Mouse (Mus musculus) midbrain, embryonic 13.5 days (tissue): ENCODE measurements at regions not wholly inside any gene's neighbourhood (a gene's known extent, or its start where the extent isn't known, plus 50 kb on each side); places are given as distances from the start of the nearest gene placed in this dataset.

ENCODE experiments used
- ATAC-seq: fragments of 200-750 bp; cut with Nextera tagmentation; 2 replicates; pipeline ENCODE4 v1.8.0; 2017; ENCODE audit warnings: mild to moderate bottlenecking, moderate TSS enrichment, moderate library complexity
- H3K27ac ChIP-seq: fragments of 300-500 bp; sonication (generic); 2 replicates; pipeline ENCODE4 v1.5.1; 2015; ENCODE audit warnings: inconsistent platforms, mild to moderate bottlenecking, moderate library complexity
- H3K27me3 ChIP-seq: fragments of 300-500 bp; sonication (generic); 2 replicates; pipeline ENCODE4 v1.6.1; 2015; ENCODE audit warnings: mild to moderate bottlenecking, inconsistent platforms
- H3K36me3 ChIP-seq: fragments of 300-500 bp; sonication (generic); 2 replicates; pipeline ENCODE4 v1.6.1; 2015; ENCODE audit warnings: mild to moderate bottlenecking, inconsistent platforms
- H3K4me1 ChIP-seq: fragments of 300-500 bp; sonication (generic); replicated peaks from 2 replicates; pipeline ENCODE4 v1.6.1; 2015; ENCODE audit warnings: inconsistent platforms
- H3K4me2 ChIP-seq: fragments of 300-500 bp; sonication (generic); replicated peaks from 2 replicates; pipeline ENCODE4 v1.6.1; 2015; ENCODE audit warnings: moderate library complexity, mild to moderate bottlenecking, inconsistent platforms
- H3K4me3 ChIP-seq: fragments of 300-500 bp; sonication (generic); replicated peaks from 2 replicates; pipeline ENCODE4 v1.5.1; 2015; ENCODE audit warnings: mild to moderate bottlenecking, inconsistent platforms
- H3K9ac ChIP-seq: fragments of 300-500 bp; sonication (generic); replicated peaks from 2 replicates; pipeline ENCODE4 v1.6.1; 2015; ENCODE audit warnings: mild to moderate bottlenecking, inconsistent platforms
- H3K9me3 ChIP-seq: fragments of 300-500 bp; sonication (generic); 2 replicates; pipeline ENCODE4 v1.6.1; 2016; ENCODE audit warnings: mild to moderate bottlenecking, inconsistent platforms
- WGBS: fragments of 180-500 bp; shearing (Covaris S2); methylation state at CpG from one replicate; pipeline ENCODE4 v1.1.7; 2015; 5-methylcytosine and 5-hydroxymethylcytosine counted together

GRCm38 (mm10) chr13:70464996-70465395, 172.4 kb downstream of the Ice1 start:
- Histone ChIP-seq H3K9me3 (no peaks in the 10 kb centered on the region), H3K36me3 (no peaks in the 10 kb centered on the region), H3K27me3 (no peaks in the 10 kb centered on the region), H3K4me1 (0 out of 2 replicates have a peak, but pooled peaks cover 3% of the 10 kb centered on the region), H3K27ac (no peak overlapping the region), H3K4me3 (no peak overlapping the region), H3K4me2 (no peak overlapping the region), H3K9ac (no peak overlapping the region)
- no peak for ATAC-seq
- WGBS = 68% methylated on average over 5 of the region's 5 CpGs

GRCm38 (mm10) chr13:70474746-70475145, 162.7 kb downstream of the Ice1 start:
- no peak for ATAC-seq
- Histone ChIP-seq H3K4me2 (no peak overlapping the region), H3K36me3 (no peaks in the 10 kb centered on the region), H3K27me3 (no peaks in the 10 kb centered on the region), H3K27ac (no peak overlapping the region), H3K4me3 (no peak overlapping the region), H3K9ac (no peak overlapping the region), H3K9me3 (no peaks in the 10 kb centered on the region), H3K4me1 (no peaks in the 10 kb centered on the region)
- 91% methylated on average over 4 of the region's 4 CpGs for WGBS

GRCm38 (mm10) chr13:70475366-70475765, 162.1 kb downstream of the Ice1 start:
- no peak overlapping the region for H3K9ac ChIP-seq
- no peak overlapping the region for H3K27ac ChIP-seq
- no peaks in the 10 kb centered on the region for H3K4me1 ChIP-seq
- ATAC-seq = no peak
- no peak overlapping the region for H3K4me2 ChIP-seq
- H3K36me3 ChIP-seq = no peaks in the 10 kb centered on the region
- H3K27me3 ChIP-seq = no peaks in the 10 kb centered on the region
- no peak overlapping the region for H3K4me3 ChIP-seq
- H3K9me3 ChIP-seq = no peaks in the 10 kb centered on the region
- WGBS = 85% methylated on average over 2 of the region's 2 CpGs

- 18% methylated on average over 4 of the region's 4 CpGs for WGBS
- H3K4me1 ChIP-seq = 0 out of 2 replicates have a peak, but pooled peaks cover 4% of the 10 kb centered on the region
- no peak overlapping the region for H3K4me3 ChIP-seq
- no peaks in the 10 kb centered on the region for H3K27me3 ChIP-seq
- no peaks in the 10 kb centered on the region for H3K9me3 ChIP-seq
- H3K4me2 ChIP-seq = no peak overlapping the region
- no peak overlapping the region for H3K9ac ChIP-seq
- no peak for ATAC-seq
- H3K27ac ChIP-seq = no peak overlapping the region
- H3K36me3 ChIP-seq = no peaks in the 10 kb centered on the region
Observed at GRCm38 (mm10) chr13:70499302-70499701, 138.1 kb downstream of the Ice1 start.
